Mouse (Mus musculus): ENCODE measurements at regions not wholly inside any gene's neighbourhood (a gene's known extent, or its start where the extent isn't known, plus 50 kb on each side); places are given as distances from the start of the nearest gene placed in this dataset.

GRCm38 (mm10) chr10:117447626-117448025, 67.8 kb upstream of the Cpsf6 start:
- in situ Hi-C loops (cut with MboI): no loop called here

GRCm38 (mm10) chr10:117447206-117447605, 67.4 kb upstream of the Cpsf6 start:
- in situ Hi-C loops (cut with MboI): no loop called here

- in situ Hi-C loops (cut with MboI): no loop called here
Measured at GRCm38 (mm10) chr10:117446776-117447175, 67.0 kb upstream of the Cpsf6 start.

- in situ Hi-C loops (cut with MboI): no loop called here
Measured at GRCm38 (mm10) chr10:117445801-117446490, 66.1 kb upstream of the Cpsf6 start.

GRCm38 (mm10) chr10:117445181-117445790, 65.5 kb upstream of the Cpsf6 start:
- in situ Hi-C loops (cut with MboI): no loop called here

- in situ Hi-C loops (cut with MboI): no loop called here
Measured at GRCm38 (mm10) chr10:117444761-117445160, 64.9 kb upstream of the Cpsf6 start.

- in situ Hi-C loops (cut with MboI): no loop called here
Measured at GRCm38 (mm10) chr10:117443426-117444350, 63.9 kb upstream of the Cpsf6 start.

GRCm38 (mm10) chr10:117441979-117442803, 62.4 kb upstream of the Cpsf6 start:
- in situ Hi-C loops (cut with MboI): no loop called here

- in situ Hi-C loops (cut with MboI): no loop called here
Measured at GRCm38 (mm10) chr10:117441121-117441978, 61.5 kb upstream of the Cpsf6 start.

- in situ Hi-C loops (cut with MboI): no loop called here
Measured at GRCm38 (mm10) chr10:117440225-117440976, 60.6 kb upstream of the Cpsf6 start.

GRCm38 (mm10) chr10:117439206-117440110, 59.6 kb upstream of the Cpsf6 start:
- in situ Hi-C loops (cut with MboI): loop anchor here (5.0 to 10.0 kb wide), 2 partner anchors 72 to 175 kb away; no protein-coding TSS in a partner anchor

- in situ Hi-C loops (cut with MboI): loop anchor here (5.0 to 10.0 kb wide), 2 partner anchors 71 to 174 kb away; no protein-coding TSS in a partner anchor
Measured at GRCm38 (mm10) chr10:117438614-117439193, 58.9 kb upstream of the Cpsf6 start.

- in situ Hi-C loops (cut with MboI): loop anchor here (5.0 to 10.0 kb wide), 2 partner anchors 71 to 173 kb away; no protein-coding TSS in a partner anchor
Measured at GRCm38 (mm10) chr10:117437970-117438369, 58.2 kb upstream of the Cpsf6 start.

- in situ Hi-C loops (cut with MboI): loop anchor here (5.0 to 10.0 kb wide), 2 partner anchors 70 to 172 kb away; no protein-coding TSS in a partner anchor
Measured at GRCm38 (mm10) chr10:117436875-117437715, 57.3 kb upstream of the Cpsf6 start.

GRCm38 (mm10) chr10:117436308-117436874, 56.6 kb upstream of the Cpsf6 start:
- in situ Hi-C loops (cut with MboI): loop anchor here (5.0 to 10.0 kb wide), 2 partner anchors 69 to 172 kb away; no protein-coding TSS in a partner anchor

- in situ Hi-C loops (cut with MboI): loop anchor here (5.0 to 10.0 kb wide), 2 partner anchors 68 to 171 kb away; no protein-coding TSS in a partner anchor
Measured at GRCm38 (mm10) chr10:117435734-117436121, 55.9 kb upstream of the Cpsf6 start.

All from mature B cell (primary cell).